Mouse (Mus musculus) kidney, adult 2 months (tissue): Measurements from ENCODE around the gene Cela1.

Experiments used
- CTCF ChIP-seq: fragments of 200-500 bp; conservative IDR thresholded peaks from 2 replicates; pipeline ENCODE4 v1.5.1; 2011; ENCODE audit warnings: low read depth, mild to moderate bottlenecking, control low read depth, low read length, moderate library complexity, mixed read lengths; ENCODE audit not compliant: insufficient read depth, insufficient read length
- POLR2A ChIP-seq: fragments of 200-500 bp; IDR thresholded peaks from one replicate; pipeline ENCODE4 v1.6.1; 2011; ENCODE audit warnings: low read depth, low read length, control low read depth

- TF ChIP-seq CTCF (no peak), POLR2A (no peak)
Observed at GRCm38 (mm10) chr15:100699386-100699785, 11.7 kb upstream of the Cela1 start.
